Mouse (Mus musculus) cerebellum, adult 2 months (tissue): ENCODE measurements around the gene H2-DMb1. TPM values are rescaled to one million over a fixed set of nuclear protein-coding genes. Genes with fewer than 3 reads are reported as not detected.
"Not testable (repeated sequence)": the region's sequence is repeated elsewhere in the genome, so short reads cannot be mapped to it uniquely, and the experiment has no call there.

ENCODE experiments used
- DNase-seq, 2 experiments: peaks; one replicate each; pipeline ENCODE4 v3.0.0; 2021
- H3K27ac ChIP-seq: fragments of 200-500 bp; 2 replicates; pipeline ENCODE4 v1.5.1; 2012; ENCODE audit warnings: low read length, control low read depth, inconsistent platforms; ENCODE audit not compliant: insufficient read depth
- H3K27me3 ChIP-seq: fragments of 200-500 bp; 2 replicates; pipeline ENCODE4 v1.6.1; 2012; ENCODE audit warnings: inconsistent platforms, mild to moderate bottlenecking, low read length, moderate library complexity; ENCODE audit not compliant: control insufficient read depth, insufficient read depth
- H3K4me1 ChIP-seq: fragments of 200-500 bp; 2 replicates; pipeline ENCODE4 v1.6.1; 2011; ENCODE audit warnings: low read length; ENCODE audit not compliant: control insufficient read depth, insufficient read depth
- H3K4me3 ChIP-seq: fragments of 200-500 bp; replicated peaks from 2 replicates; pipeline ENCODE3; 2011; ENCODE audit warnings: mild to moderate bottlenecking, low read depth, low read length, control low read depth; ENCODE audit not compliant: insufficient read depth
- CTCF ChIP-seq: fragments of 200-500 bp; IDR thresholded peaks from 2 replicates; pipeline ENCODE4 v1.5.1; 2011; ENCODE audit warnings: low read depth, mild to moderate bottlenecking, control low read depth, low read length, moderate library complexity, borderline replicate concordance; ENCODE audit not compliant: insufficient read depth
- POLR2A ChIP-seq: fragments of 200-500 bp; IDR thresholded peaks from 2 replicates; pipeline ENCODE4 v1.6.1; 2011; ENCODE audit warnings: low read length, control low read depth, borderline replicate concordance; ENCODE audit not compliant: insufficient read depth
- whole genome bisulfite sequencing: fragments of 180-500 bp; shearing (Covaris S2); methylation state at CpG from one replicate; pipeline ENCODE4 v1.1.7; 2018; 5-methylcytosine and 5-hydroxymethylcytosine counted together
- polyA plus RNA-seq: library from polyadenylated mRNA; depleted of rRNA; stranded (reverse); fragments of >200 nt; gene quantifications from 2 replicates; pipeline ENCODE4 v1.2.3, GENCODE M21; 2012

The H2-DMb1 gene
- polyA plus RNA-seq, 1 experiment: 3.0 TPM

GRCm38 (mm10) chr17:34142456-34143010, 10.3 kb upstream of the H2-DMb1 start:
- DNase-seq: no peak
- TF ChIP-seq POLR2A (no peak), CTCF (no peak)
- Histone ChIP-seq H3K27ac (no peak overlapping the region), H3K4me1 (no peaks in the 10 kb centered on the region), H3K4me3 (no peak overlapping the region), H3K27me3 (no peaks in the 10 kb centered on the region; the same call in 1 of the 2 replicates)
- 81% methylated on average over 7 of the region's 7 CpGs for WGBS

- WGBS: 25% methylated on average over 7 of the region's 7 CpGs
- TF ChIP-seq CTCF: no peak
- TF ChIP-seq POLR2A: no peak
- no peak within 1 kb of the TSS for H3K4me3 ChIP-seq
- DNase-seq: no peak
- H3K27ac ChIP-seq: no peak within 1 kb of the TSS
- no peaks in the 10 kb centered on the region for H3K4me1 ChIP-seq
- H3K27me3 ChIP-seq: no peaks in the 10 kb centered on the region; the same call in 1 of the 2 replicates
Measured at GRCm38 (mm10) chr17:34143033-34143432, 9.8 kb upstream of the H2-DMb1 start, which contains the start of gene H2-DMb2. H2-DMb2 (plus strand) TSS chr17:34143307.

GRCm38 (mm10) chr17:34143461-34143860, 9.4 kb upstream of the H2-DMb1 start:
- DNase-seq: no peak
- 64% methylated on average over 5 of the region's 5 CpGs for WGBS
- Histone ChIP-seq H3K27ac (no peak overlapping the region), H3K4me3 (no peak overlapping the region), H3K27me3 (no peaks in the 10 kb centered on the region; the same call in 1 of the 2 replicates), H3K4me1 (no peaks in the 10 kb centered on the region)
- TF ChIP-seq CTCF: no peak
- TF ChIP-seq POLR2A: no peak

GRCm38 (mm10) chr17:34144221-34144620, 8.7 kb upstream of the H2-DMb1 start:
- 94% methylated on average over 4 of the region's 4 CpGs for WGBS
- not testable (repeated sequence) for DNase-seq, H3K27me3 ChIP-seq, H3K4me1 ChIP-seq, H3K4me3 ChIP-seq, H3K27ac ChIP-seq

GRCm38 (mm10) chr17:34144960-34145371, 7.9 kb upstream of the H2-DMb1 start:
- Histone ChIP-seq H3K4me1 (no peaks in the 10 kb centered on the region), H3K27me3 (no peaks in the 10 kb centered on the region), H3K27ac (no peak overlapping the region), H3K4me3 (no peak overlapping the region)
- DNase-seq: no peak
- WGBS: 70% methylated on average over 3 of the region's 3 CpGs
- TF ChIP-seq POLR2A (no peak), CTCF (no peak)

- no peak for DNase-seq
- H3K4me3 ChIP-seq: no peak overlapping the region
- no peak overlapping the region for H3K27ac ChIP-seq
- H3K27me3 ChIP-seq: no peaks in the 10 kb centered on the region; the same call in 1 of the 2 replicates
- TF ChIP-seq CTCF (no peak), POLR2A (no peak)
- 43% methylated on average over 5 of the region's 5 CpGs for WGBS
- H3K4me1 ChIP-seq: no peaks in the 10 kb centered on the region
Measured at GRCm38 (mm10) chr17:34155534-34155933, 2.7 kb downstream of the H2-DMb1 start.

GRCm38 (mm10) chr17:34164202-34164895, 11.5 kb downstream of the H2-DMb1 start:
- WGBS: 42% methylated on average over 9 of the region's 9 CpGs
- no peak for DNase-seq

More at GRCm38 (mm10) chr17:34164202-34164895, 11.5 kb downstream of the H2-DMb1 start:
- no peak for TF ChIP-seq CTCF
- TF ChIP-seq POLR2A: no peak
- H3K27ac ChIP-seq: no peak overlapping the region
- no peaks in the 10 kb centered on the region; the same call in 1 of the 2 replicates for H3K27me3 ChIP-seq
- H3K4me1 ChIP-seq: no peaks in the 10 kb centered on the region
- no peak overlapping the region for H3K4me3 ChIP-seq
